Mouse (Mus musculus): ENCODE results near the gene Cdk17.

The Cdk17 gene

GRCm38 (mm10) chr10:93160807-93161510, at the start of gene Cdk17:
Gene Cdk17 (plus strand): TSS chr10:93160875.
- peak; percentile 79 to 89 for DNase-seq

DNA sequence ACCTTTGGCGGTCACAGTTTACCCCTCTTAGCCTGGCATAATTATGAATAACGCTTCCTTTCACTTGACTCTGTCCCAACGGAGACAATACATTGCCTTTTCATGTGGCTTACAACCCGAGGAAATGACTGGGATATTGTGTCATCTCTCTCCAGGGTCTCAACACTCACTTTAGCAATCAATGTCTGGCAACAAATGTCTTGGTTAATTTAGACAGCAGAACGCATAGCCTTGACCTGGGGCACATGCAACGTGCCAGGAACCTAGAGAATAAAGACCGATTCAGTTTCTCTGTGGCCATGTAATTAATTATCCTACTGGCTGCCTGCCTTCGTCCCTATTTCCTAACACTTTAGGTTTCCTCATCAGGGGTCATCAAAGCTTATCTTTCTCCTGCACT, 49.3 kb upstream of the Cdk17 start:
- no peak for DNase-seq

GRCm38 (mm10) chr10:93112021-93112420, 48.7 kb upstream of the Cdk17 start:
- DNase-seq, result no peak

DNA sequence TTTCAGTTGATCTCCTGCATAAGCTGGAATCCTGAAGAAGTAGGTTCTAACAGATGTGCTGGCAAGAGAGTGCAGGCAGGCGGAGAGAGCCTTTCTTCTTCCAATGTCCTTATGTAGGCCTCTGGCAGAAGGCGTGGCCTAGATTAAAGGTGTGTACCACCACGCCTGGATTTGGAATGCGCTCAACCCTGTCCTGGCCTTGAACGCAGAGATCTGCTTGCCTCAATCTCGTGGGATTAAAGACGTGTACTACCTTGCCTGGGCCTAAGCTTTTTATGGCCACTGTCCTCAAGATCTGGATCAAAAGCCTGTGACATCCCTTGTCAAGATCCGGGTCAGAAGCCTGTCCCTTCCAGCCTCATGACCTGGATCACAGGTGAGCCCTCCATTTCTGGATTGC, 46.7 kb upstream of the Cdk17 start:
- DNase-seq, result no peak

DNA sequence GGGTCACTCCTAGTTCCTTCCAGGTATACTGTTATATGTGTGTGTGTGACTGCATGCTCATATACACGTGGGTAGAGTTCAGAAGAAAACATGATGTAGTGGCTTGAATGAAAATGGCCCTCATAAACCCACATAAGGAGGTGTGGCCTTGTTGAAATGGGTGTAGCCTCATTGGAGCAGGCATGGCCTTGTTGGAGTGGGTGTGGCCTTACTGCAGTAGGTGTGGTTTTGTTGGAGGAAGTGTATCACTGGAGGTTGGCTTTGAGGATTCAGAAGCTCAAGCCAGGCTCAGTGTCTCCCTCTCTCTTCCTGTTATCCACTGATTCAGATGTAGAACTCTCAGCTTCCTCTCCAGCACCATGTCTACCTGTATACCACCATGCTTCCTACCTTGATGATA, 45.9 kb upstream of the Cdk17 start:
- DNase-seq, result no peak

- DNase-seq, result no peak
Observed at GRCm38 (mm10) chr10:93115743-93116142, 44.9 kb upstream of the Cdk17 start.

- no peak for DNase-seq
Observed at GRCm38 (mm10) chr10:93116636-93117035, 44.0 kb upstream of the Cdk17 start.

DNA sequence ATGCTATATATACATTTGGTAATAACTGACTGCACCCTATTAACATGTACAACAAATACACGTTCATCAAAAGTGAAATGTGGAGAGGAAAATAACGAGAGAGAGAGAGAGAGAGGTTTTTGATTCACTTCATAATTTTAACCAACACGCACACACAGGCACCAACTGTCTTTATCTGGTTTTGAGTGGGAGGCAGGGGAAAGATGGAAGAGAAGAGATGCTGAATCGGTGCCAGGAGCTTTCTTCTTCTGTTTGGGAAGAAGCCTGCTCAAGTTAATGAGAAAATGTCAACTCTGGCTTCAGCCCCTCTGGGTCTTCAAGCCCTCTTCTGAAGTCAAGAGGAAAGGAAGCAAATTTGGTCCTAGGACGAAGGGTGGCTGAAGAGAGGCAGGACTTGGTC, 40.9 kb upstream of the Cdk17 start:
- DNase-seq, result no peak

DNA sequence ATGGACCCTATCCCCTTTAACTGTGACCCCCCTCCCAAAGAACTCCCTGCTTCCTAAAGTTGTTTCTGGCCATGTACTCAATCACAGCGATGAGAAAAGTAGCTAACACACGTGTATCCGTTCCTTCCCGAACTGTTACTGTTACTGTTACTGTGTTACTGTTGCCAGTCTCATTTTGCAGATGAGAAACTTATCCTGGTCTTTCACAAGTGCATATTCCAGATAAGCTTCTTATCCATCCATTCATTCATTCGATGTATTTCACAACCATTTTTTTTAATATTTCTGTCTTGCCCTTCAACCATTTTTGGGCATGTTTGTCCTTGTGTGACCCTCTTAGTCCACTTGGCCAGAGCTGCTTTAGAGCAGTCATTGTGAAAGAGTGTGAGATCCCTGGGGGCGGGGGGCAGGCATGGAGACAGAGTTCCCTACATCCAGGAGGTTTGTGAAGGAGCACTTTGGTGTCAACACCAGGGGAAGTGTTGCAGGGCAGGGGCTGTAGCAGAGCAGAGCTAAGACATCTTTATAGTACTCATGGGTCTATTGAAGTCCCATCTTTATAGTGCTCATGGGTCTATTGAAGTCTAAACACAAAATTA, 39.3 kb upstream of the Cdk17 start:
- no peak for DNase-seq

GRCm38 (mm10) chr10:93122399-93123184, 38.1 kb upstream of the Cdk17 start:
- DNase-seq, result no peak

DNA sequence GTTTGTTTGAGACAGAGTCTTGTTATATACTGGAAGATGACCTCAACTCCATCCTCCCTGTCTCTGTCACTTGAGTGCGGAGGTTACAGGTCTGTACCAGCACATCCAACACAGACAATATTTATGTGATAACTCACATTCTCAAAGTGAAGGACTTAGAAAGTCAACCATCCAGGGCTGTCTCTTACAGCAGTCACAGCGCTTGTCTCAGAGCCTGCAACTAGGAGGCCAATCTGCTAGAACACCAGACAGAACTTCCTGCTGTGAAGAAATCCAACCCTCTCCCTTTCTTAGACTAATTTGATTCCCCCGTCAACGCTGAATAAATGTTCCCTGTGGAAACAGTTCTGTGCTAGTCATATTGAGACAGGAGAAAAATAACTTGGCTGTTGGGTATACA, 37.4 kb upstream of the Cdk17 start:
- DNase-seq, result no peak

DNA sequence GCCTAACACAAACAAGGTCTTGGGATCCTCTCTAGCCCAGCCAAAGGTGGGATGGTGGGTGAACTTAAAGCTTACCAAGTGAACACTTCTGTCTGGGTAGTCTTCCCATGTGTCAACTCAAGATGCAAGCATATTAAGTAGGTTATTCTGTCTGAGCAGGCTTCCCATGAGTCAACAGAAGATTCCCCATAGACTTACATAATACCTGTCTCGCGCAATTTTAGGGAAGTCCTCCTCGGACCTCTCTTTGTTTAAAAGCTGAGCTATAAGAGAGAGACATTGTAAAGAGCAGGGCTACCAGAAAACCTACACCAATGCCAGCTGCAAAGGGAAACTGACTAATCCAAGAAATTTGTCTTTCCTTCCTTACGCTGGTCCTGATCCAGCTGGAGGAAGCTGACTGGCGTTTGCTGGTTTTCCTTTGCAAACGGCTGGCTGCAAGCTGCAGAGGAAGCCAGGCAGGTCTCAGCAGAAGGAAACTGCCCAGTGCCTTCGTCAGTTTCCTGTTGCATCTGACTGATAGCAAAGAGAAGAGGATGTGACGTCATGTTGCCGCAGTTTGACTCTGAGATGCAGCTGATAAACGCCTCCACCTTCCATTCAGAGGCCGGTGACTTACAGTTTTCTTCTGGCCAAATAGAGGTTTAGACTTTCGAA, 36.6 kb upstream of the Cdk17 start:
- DNase-seq, result peak; percentile 79 to 87

DNA sequence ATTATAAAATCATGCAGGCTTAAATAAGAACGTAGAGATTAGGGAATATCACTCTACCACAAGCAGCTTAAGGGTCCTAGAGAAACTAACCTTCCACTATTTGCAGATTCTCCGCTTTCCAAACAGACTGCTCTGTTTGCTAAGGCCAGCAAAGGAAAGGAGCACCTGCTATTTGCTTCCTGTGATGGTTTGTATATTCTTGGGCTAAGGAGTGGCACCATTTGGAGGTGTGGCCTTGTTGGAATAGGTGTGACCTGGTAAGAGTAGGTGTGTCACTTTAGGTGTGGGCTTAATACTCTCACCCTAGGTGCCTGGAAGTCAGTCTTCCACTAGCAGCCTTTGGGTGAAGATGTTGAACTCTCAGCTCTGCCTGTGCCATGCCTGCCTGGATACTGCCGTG, 34.6 kb upstream of the Cdk17 start:
- no peak for DNase-seq

DNA sequence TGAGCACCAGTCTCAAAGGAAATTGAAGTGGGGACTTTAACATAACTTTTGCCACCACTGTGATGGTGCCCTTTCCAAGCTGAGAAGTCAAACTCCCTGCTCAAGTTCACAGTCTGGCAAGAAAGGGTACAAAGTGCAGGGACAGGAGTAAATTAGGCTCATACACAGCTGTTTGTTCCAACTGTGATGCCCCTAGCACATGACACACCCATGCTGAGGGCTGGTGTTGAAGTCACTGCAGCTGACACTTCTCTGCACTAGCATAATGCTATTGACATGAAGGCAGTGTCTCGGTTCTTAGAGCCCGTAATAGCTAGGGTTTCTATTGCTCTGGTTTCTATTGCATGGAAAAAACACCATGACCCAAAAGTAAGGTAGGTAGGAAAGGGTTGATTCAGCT, 32.1 kb upstream of the Cdk17 start:
- DNase-seq, result no peak

DNA sequence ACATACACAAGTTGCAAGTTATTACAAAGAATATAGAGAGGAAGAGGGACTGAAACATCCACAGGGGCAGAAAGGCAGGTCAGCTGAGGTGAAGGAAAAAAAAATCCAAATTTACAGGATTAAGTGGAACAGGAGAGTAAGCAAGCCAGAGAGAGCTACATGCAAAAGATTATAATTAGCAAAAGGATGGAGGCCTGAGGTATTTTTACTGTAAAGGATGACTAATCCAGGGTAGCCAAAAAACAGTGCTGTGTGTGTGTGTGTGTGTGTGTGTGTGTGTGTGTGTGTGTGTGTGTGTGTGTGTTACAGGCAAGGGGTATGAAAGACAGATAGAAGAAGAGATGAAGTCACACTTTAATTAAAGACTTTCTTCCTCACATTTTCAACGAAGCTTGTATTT, 31.3 kb upstream of the Cdk17 start:
- DNase-seq, result no peak

DNA sequence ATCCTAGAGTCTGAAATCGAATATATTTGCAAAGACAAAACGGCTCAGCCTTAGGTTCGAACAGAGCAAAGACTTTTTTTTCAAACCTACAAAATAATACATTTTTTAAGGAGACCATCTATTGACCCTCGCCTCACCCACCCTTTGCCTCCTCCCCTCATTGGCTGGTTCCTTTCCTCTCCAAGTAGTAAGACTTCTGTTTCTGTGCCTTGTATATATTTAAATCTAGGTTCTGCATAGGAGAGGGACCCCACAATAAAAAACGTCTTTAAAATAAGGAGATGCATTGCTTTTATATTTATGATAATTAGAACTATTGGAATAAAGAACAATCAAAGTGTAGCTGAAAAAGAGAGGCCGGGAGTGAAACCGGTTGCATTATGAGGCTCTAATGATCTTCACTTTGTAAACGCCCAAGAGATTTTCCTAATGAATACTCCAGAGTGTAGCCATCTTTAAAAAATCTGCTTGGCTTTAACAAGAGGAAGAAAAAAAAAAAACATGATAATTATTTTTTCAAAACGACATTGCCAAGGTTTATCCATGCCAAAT, 30.7 kb upstream of the Cdk17 start:
- DNase-seq, result no peak

- no peak for DNase-seq
Observed at GRCm38 (mm10) chr10:93130456-93130940, 30.2 kb upstream of the Cdk17 start.

- no peak for DNase-seq
Observed at GRCm38 (mm10) chr10:93131865-93132566, 28.7 kb upstream of the Cdk17 start.

DNA sequence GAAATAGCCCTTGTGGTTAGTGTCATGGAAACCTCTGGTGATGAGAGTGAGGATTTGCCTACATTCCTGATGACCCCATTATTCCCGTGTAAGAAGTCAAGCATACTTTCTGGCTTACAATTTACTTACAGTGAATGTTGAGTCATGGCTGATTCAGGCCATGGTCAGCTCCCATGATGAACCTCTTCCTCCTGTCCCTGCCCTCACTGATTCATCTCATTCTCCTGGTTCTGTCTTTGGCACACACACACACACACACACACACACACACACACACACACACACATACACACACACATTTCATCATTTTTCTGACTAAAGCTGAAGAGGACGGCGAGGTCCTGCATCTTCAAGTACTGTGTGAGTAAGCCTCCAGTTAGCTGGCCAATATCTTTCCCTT, 21.9 kb upstream of the Cdk17 start:
- no peak for DNase-seq

DNA sequence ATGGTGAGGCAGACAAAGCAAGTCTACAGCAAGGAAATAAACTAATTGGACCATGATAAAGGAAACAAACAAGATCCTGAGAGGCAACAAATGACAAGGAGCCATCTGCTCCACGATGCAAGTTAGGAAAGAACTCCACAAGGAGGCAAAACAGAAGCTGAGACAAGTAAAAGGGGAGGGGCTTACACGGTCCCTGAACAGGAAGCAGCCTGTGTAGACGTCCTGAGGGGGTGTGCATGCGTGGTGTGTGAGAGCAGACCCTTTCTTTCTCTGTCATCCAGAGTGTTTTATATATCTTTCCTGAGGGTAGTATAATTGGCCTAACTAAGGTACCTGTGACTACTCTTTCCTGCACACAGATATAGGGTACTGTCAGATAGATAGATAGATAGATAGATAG, 19.9 kb upstream of the Cdk17 start:
- no peak for DNase-seq

DNA sequence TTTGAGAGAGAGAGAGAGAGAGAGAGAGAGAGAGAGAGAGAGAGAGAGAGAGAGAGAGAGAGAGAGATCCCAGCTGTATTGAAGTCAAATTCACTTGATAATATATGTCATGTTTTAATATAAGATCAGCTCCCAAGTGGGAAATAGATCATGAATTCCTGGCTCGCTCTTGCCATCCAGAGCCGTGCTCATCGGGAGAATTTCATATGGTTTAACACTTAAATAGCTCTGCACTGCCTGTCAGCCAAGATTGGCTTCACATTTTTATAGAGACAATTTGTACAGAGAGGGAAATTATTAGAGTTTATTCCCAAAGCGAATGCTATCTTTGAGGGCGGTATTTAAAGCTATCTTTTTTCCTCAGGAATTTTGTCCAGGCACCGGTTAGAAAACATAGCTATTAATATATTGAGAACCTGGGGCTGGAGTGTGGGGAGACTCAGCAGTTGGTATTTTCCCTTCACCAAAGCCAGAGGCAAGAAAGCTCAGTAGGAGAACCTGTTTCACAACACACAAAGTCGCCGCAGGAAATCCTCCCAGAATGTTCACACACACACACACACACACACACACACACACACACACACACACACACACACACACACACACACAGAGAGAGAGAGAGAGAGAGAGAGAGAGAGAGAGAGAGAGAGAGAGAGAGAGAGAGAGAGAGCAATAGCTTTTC, 17.9 kb upstream of the Cdk17 start:
- no peak for DNase-seq

Data from lung, postnatal 4 days (tissue).